Mouse (Mus musculus) limb, embryonic 10.5 days (tissue): ENCODE measurements around the gene Utp6. TPM values are rescaled to one million over a fixed set of nuclear protein-coding genes. Genes with fewer than 3 reads are reported as not detected.

ENCODE experiments used
- DNase-seq: peaks from one replicate; pipeline ENCODE4 v3.0.0-alpha.2; 2017; ENCODE audit warnings: low spot score
- H3K27ac ChIP-seq: fragments of 300-500 bp; sonication (generic); 2 replicates; pipeline ENCODE4 v1.5.1; 2016; ENCODE audit warnings: mild to moderate bottlenecking
- H3K27me3 ChIP-seq: fragments of 300-500 bp; sonication (generic); 2 replicates; pipeline ENCODE4 v1.6.1; 2016; ENCODE audit warnings: low read depth, mild to moderate bottlenecking; ENCODE audit not compliant: poor library complexity, severe bottlenecking
- H3K36me3 ChIP-seq: fragments of 300-500 bp; sonication (generic); 2 replicates; pipeline ENCODE4 v1.6.1; 2016; ENCODE audit warnings: mild to moderate bottlenecking, moderate library complexity
- H3K4me1 ChIP-seq: fragments of 300-500 bp; sonication (generic); 2 replicates; pipeline ENCODE4 v1.6.1; 2016
- H3K4me3 ChIP-seq: fragments of 300-500 bp; sonication (generic); 2 replicates; pipeline ENCODE4 v1.5.1; 2016; ENCODE audit warnings: mild to moderate bottlenecking, moderate library complexity
- H3K9me3 ChIP-seq: fragments of 300-500 bp; sonication (generic); replicated peaks from 2 replicates; pipeline ENCODE4 v1.6.1; 2016; ENCODE audit warnings: mild to moderate bottlenecking
- WGBS: fragments of 180-500 bp; shearing (Covaris S2); methylation state at CpG from one replicate; pipeline ENCODE4 v1.1.7; 2016; 5-methylcytosine and 5-hydroxymethylcytosine counted together
- polyA plus RNA-seq: library from polyadenylated mRNA; unstranded; fragments of >200 nt; fragmentation: Nextera tagmentation; extraction: Ambion mirVana; gene quantifications from 2 replicates; pipeline ENCODE4 v1.2.1, GENCODE M21; 2016

The Utp6 gene
- polyA plus RNA-seq, 1 experiment from 2014 or later: 72.3 TPM

GRCm38 (mm10) chr11:79890822-79891221, 71.4 kb downstream of the Utp6 start:
- Histone ChIP-seq H3K4me3 (no peak overlapping the region), H3K9me3 (no peaks in the 10 kb centered on the region), H3K36me3 (no peaks in the 10 kb centered on the region), H3K27me3 (no peaks in the 10 kb centered on the region), H3K27ac (no peak overlapping the region), H3K4me1 (no peaks in the 10 kb centered on the region)
- 89% methylated on average over 2 of the region's 2 CpGs for WGBS
- no peak for DNase-seq

DNA sequence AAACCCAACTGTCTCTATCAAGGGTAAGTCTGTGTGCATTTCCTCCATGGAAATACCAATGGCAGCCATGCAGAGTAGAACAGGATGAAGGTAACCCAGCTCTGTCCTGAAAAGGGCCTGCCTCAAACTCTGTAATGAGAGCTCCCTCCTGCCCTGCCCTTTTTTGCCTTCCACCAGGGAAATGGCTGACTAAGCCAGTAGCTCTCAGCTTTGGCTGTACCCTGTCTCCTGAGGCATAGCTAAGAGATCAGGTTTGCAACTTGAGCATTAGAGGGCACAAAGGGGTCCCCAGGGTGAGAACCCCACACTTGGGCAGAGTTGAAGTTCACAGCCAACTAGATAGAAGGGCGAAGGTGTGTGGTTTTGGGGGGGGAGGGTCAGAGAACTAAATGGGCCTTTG, 75.2 kb downstream of the Utp6 start:
- WGBS: 96% methylated on average over 1 of the region's 1 CpGs
- Histone ChIP-seq H3K4me1 (no peaks in the 10 kb centered on the region), H3K27ac (no peak overlapping the region), H3K4me3 (no peak overlapping the region), H3K27me3 (no peaks in the 10 kb centered on the region), H3K9me3 (no peaks in the 10 kb centered on the region), H3K36me3 (no peaks in the 10 kb centered on the region)
- DNase-seq: no peak

DNA sequence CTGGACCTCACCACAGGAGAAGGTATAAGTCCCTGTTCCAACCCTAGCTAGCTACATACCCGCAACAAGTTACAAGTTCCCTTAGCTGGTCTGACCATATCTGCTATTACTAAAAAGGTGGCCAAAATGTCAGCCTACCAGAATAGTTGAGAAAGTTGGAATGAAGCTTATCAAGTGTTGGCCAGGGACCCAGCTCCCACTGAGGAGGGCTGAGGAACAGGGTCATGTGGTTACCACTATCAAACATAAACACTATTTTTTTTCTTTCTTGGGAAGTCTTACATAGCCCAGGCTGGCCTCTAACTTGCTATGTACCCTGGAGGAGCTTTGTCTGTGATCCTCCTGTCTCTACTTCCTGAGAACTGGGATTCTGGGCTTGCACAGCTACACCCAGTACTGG, 75.8 kb downstream of the Utp6 start:
- no peaks in the 10 kb centered on the region for H3K27me3 ChIP-seq
- no peaks in the 10 kb centered on the region for H3K36me3 ChIP-seq
- no peak overlapping the region for H3K4me3 ChIP-seq
- DNase-seq: no peak
- 100% methylated on average over 1 of the region's 1 CpGs for WGBS
- no peaks in the 10 kb centered on the region for H3K9me3 ChIP-seq
- H3K27ac ChIP-seq: no peak overlapping the region
- H3K4me1 ChIP-seq: no peaks in the 10 kb centered on the region

DNA sequence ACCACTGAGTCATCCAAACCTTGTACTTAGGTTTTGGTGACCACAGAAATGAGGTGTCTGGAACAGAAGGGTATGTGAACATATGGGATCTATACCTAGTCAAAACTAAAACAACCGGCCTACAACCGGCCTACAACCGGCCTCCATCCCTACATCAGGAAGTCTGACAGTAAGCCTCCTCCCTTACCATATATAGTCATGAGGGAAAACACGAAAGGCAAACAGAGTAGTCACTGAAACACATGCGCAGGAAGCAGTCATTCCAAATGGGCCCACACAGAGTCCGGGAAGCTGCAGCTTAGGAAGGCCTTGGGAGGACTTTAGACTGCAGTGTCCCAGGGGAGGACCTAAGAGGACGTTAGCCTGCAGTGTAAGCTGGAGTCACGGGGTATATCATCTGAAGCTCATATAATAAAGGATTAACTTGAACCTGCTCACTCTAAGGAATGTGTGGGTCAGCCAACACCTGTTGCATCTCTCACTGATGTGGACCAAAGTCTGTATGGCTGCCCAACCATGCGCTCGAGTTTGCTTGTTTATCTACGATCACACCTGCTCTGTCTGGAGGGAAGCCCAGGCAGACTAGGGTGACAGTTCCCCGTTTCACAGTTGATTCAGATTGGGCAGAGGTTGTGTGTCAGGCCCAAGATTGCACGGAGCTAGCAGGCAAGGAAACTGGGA, 76.3 kb downstream of the Utp6 start:
- Histone ChIP-seq H3K4me1 (no peaks in the 10 kb centered on the region), H3K27ac (no peak overlapping the region), H3K9me3 (no peaks in the 10 kb centered on the region), H3K4me3 (no peak overlapping the region), H3K27me3 (no peaks in the 10 kb centered on the region), H3K36me3 (no peaks in the 10 kb centered on the region)
- 90% methylated on average over 13 of the region's 13 CpGs for WGBS
- DNase-seq: no peak

- H3K9me3 ChIP-seq: no peaks in the 10 kb centered on the region
- no peaks in the 10 kb centered on the region for H3K27me3 ChIP-seq
- WGBS: 84% methylated on average over 6 of the region's 6 CpGs
- no peak overlapping the region for H3K4me3 ChIP-seq
- no peak overlapping the region for H3K27ac ChIP-seq
- no peaks in the 10 kb centered on the region for H3K4me1 ChIP-seq
- H3K36me3 ChIP-seq: no peaks in the 10 kb centered on the region
- no peak for DNase-seq
Observed at GRCm38 (mm10) chr11:79884784-79885183, 77.4 kb downstream of the Utp6 start.

Other genes with a start within 250 kb of the Utp6 start
- gene Suz12, start 30.7 kb upstream of the Utp6 start, polyA plus RNA-seq: 21.1 and 22.5 TPM in 2 replicates
- 57.9 and 58.2 TPM in 2 replicates for gene Crlf3, start 118.6 kb upstream of the Utp6 start, polyA plus RNA-seq
- 17.2 and 19.9 TPM in 2 replicates for gene Atad5, start 127.0 kb upstream of the Utp6 start, polyA plus RNA-seq
- gene Tefm, start 179.8 kb upstream of the Utp6 start, polyA plus RNA-seq: 33.0 and 40.4 TPM in 2 replicates
- gene Adap2, start 191.7 kb upstream of the Utp6 start, polyA plus RNA-seq: 0.21 and 0.46 TPM in 2 replicates
- 4.2 and 5.0 TPM in 2 replicates for gene Rnf135, start 221.5 kb upstream of the Utp6 start, polyA plus RNA-seq
- 51.9 and 53.4 TPM in 2 replicates for gene Rhot1, start 246.6 kb upstream of the Utp6 start, polyA plus RNA-seq